Mouse (Mus musculus): ENCODE measurements at regions not wholly inside any gene's neighbourhood (a gene's known extent, or its start where the extent isn't known, plus 50 kb on each side); places are given as distances from the start of the nearest gene placed in this dataset.

- DNase-seq = peak; percentile 6
These were observed 56.1 kb downstream of the Gm4791 start for GRCm38 (mm10) chr9:47054595-47054994.

- no peak for DNase-seq
These were observed 57.0 kb downstream of the Gm4791 start for GRCm38 (mm10) chr9:47055558-47055957.

GRCm38 (mm10) chr9:47059339-47060005, 60.9 kb downstream of the Gm4791 start:
- no peak for DNase-seq

GRCm38 (mm10) chr9:47060757-47061156, 62.2 kb downstream of the Gm4791 start:
- no peak for DNase-seq

GRCm38 (mm10) chr9:47062516-47062915, 64.0 kb downstream of the Gm4791 start:
- DNase-seq = no peak

GRCm38 (mm10) chr9:47063751-47064150, 65.2 kb downstream of the Gm4791 start:
- no peak for DNase-seq

GRCm38 (mm10) chr9:47064463-47065032, 66.0 kb downstream of the Gm4791 start:
- DNase-seq = no peak

GRCm38 (mm10) chr9:47069436-47069835, 70.9 kb downstream of the Gm4791 start:
- DNase-seq = no peak

GRCm38 (mm10) chr9:47070958-47071357, 72.4 kb downstream of the Gm4791 start:
- no peak for DNase-seq

- no peak for DNase-seq
These were observed 78.4 kb downstream of the Gm4791 start for GRCm38 (mm10) chr9:47076946-47077345.

- no peak for DNase-seq
These were observed 78.9 kb downstream of the Gm4791 start for GRCm38 (mm10) chr9:47077416-47077815.

- DNase-seq = no peak
These were observed 79.4 kb downstream of the Gm4791 start for GRCm38 (mm10) chr9:47077945-47078344.

GRCm38 (mm10) chr9:47081407-47081806, 82.9 kb downstream of the Gm4791 start:
- no peak for DNase-seq

GRCm38 (mm10) chr9:47091796-47092195, 93.3 kb downstream of the Gm4791 start:
- DNase-seq = no peak

- DNase-seq = no peak
These were observed 97.1 kb downstream of the Gm4791 start for GRCm38 (mm10) chr9:47095656-47096055.

- DNase-seq = no peak
These were observed 104.8 kb downstream of the Gm4791 start for GRCm38 (mm10) chr9:47103316-47103715.

- DNase-seq = no peak
These were observed 105.4 kb downstream of the Gm4791 start for GRCm38 (mm10) chr9:47103966-47104365.

GRCm38 (mm10) chr9:47108096-47108495, 109.6 kb downstream of the Gm4791 start:
- no peak for DNase-seq

GRCm38 (mm10) chr9:47119253-47119652, 120.7 kb downstream of the Gm4791 start:
- no peak for DNase-seq

- DNase-seq = no peak
These were observed 124.6 kb downstream of the Gm4791 start for GRCm38 (mm10) chr9:47123113-47123512.

GRCm38 (mm10) chr9:47125517-47125916, 127.0 kb downstream of the Gm4791 start:
- no peak for DNase-seq

GRCm38 (mm10) chr9:47126236-47126635, 127.7 kb downstream of the Gm4791 start:
- no peak for DNase-seq

- no peak for DNase-seq
These were observed 129.3 kb downstream of the Gm4791 start for GRCm38 (mm10) chr9:47127756-47128424.

GRCm38 (mm10) chr9:47129101-47129500, 130.6 kb downstream of the Gm4791 start:
- no peak for DNase-seq
